Mouse (Mus musculus) frontal cortex, postnatal 10 days (tissue): ENCODE measurements around the gene Ank3.
"Not testable (repeated sequence)": the region's sequence is repeated elsewhere in the genome, so short reads cannot be mapped to it uniquely, and the experiment has no call there.

ENCODE experiments used
- DNase-seq, 2 experiments: peaks; one replicate each; pipeline ENCODE4 v3.0.0; 2022; ENCODE audit warnings: low spot score in 2 of 2, mixed read lengths in 1 of 2

Gene Ank3

GRCm38 (mm10) chr10:69398763-69399590, at the start of gene Ank3:
Gene Ank3 (plus strand): TSS chr10:69398773.
- DNase-seq, result no peak

- peak in 1 of 2 experiments; percentile 16 for DNase-seq
These were observed 47.3 kb upstream of the Ank3 start for GRCm38 (mm10) chr10:69351071-69351841.

GRCm38 (mm10) chr10:69351842-69352211, 46.7 kb upstream of the Ank3 start:
- DNase-seq, result no peak

GRCm38 (mm10) chr10:69352212-69353085, 46.1 kb upstream of the Ank3 start, which contains the start of gene Cdk1:
Gene Cdk1 (minus strand): TSS chr10:69352938.
- DNase-seq, result peak; percentile 89 to 93

- not testable (repeated sequence) for DNase-seq
These were observed 45.5 kb upstream of the Ank3 start for GRCm38 (mm10) chr10:69353086-69353479.

- DNase-seq, result no peak
These were observed 38.9 kb upstream of the Ank3 start for GRCm38 (mm10) chr10:69359666-69360065.

GRCm38 (mm10) chr10:69366208-69366607, 32.4 kb upstream of the Ank3 start:
- no peak for DNase-seq

GRCm38 (mm10) chr10:69366877-69367387, 31.6 kb upstream of the Ank3 start:
- no peak for DNase-seq

- DNase-seq, result no peak
These were observed 29.3 kb upstream of the Ank3 start for GRCm38 (mm10) chr10:69369321-69369720.

GRCm38 (mm10) chr10:69371441-69371840, 27.1 kb upstream of the Ank3 start:
- no peak for DNase-seq

- DNase-seq, result no peak
These were observed 26.5 kb upstream of the Ank3 start for GRCm38 (mm10) chr10:69372061-69372460.

GRCm38 (mm10) chr10:69373796-69374550, 24.6 kb upstream of the Ank3 start:
- DNase-seq, result no peak

- DNase-seq, result no peak
These were observed 23.4 kb upstream of the Ank3 start for GRCm38 (mm10) chr10:69375154-69375553.

GRCm38 (mm10) chr10:69383186-69383585, 15.4 kb upstream of the Ank3 start:
- DNase-seq, result no peak

GRCm38 (mm10) chr10:69384640-69385039, 13.9 kb upstream of the Ank3 start:
- no peak for DNase-seq

GRCm38 (mm10) chr10:69385136-69385535, 13.4 kb upstream of the Ank3 start:
- DNase-seq, result no peak

GRCm38 (mm10) chr10:69386767-69387166, 11.8 kb upstream of the Ank3 start:
- no peak for DNase-seq

GRCm38 (mm10) chr10:69389511-69389910, 9.1 kb upstream of the Ank3 start:
- no peak for DNase-seq

- DNase-seq, result no peak
These were observed 293 bp upstream of the Ank3 start for GRCm38 (mm10) chr10:69398197-69398762.

- no peak for DNase-seq
These were observed 1.3 kb downstream of the Ank3 start for GRCm38 (mm10) chr10:69399814-69400385.
